15 mouse cellular contexts compared by ENCODE assay signal in the genomic region with DNA sequence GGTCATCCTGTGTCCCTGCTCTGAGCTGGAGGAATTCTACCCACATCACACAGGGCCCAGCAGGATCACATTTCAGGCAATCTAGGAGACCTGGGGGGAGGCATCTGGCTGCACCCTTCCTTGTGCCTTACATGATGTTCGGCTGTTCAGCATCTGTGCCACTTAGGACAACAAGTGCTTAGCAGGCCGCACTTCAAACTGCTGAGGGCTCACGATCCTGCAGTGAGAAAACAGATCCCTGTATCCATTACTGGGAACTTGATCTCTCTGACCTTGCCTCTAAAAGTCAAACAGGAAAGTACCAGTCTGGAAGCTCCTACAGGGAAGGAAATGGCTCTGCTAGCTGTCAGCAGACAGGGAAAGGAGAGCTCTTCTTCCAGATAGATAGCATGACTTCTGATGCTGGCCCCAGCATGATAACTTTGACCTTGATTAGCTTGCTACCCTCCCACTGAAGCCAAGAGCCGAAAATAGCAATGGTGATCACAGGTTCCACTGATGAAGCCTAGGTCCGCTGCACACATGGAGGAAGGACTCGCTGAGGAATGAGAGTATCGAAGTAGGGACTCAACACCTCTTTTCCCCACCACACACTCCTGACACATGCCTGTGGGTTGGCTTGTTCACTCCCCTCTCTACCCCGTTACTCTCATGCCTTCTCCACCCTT.
DNase-seq lines count a peak whose midpoint lies in the region; ATAC-seq lines count a peak whose summit lies in the region.
"Had no signal": no experiment of that assay in that cellular context is flagged by ENCODE, and none has a peak within 500 bp of the region (broad histone marks: within the 10 kb centered on the region; RNA-seq: fewer than 3 reads in every experiment).

No protein-coding gene starts in this region.

- H3K9ac ChIP-seq in kidney, embryonic 14.5 days (ENCODE audit: low read depth, low read length) = no peak overlapping the region
- H3K9ac ChIP-seq: embryonic facial prominence, embryonic 15.5 days; forebrain, embryonic 15.5 days; midbrain, embryonic 15.5 days; neural tube, embryonic 13.5 days had no signal

- H3K4me3 ChIP-seq in kidney, embryonic 14.5 days (ENCODE audit: low read length) = no peak overlapping the region
- H3K4me3 ChIP-seq: embryonic facial prominence, embryonic 15.5 days; forebrain, embryonic 15.5 days; midbrain, embryonic 15.5 days; neural tube, embryonic 13.5 days had no signal

- no peaks in the 10 kb centered on the region for H3K9me3 ChIP-seq in kidney, embryonic 14.5 days (ENCODE audit: control insufficient read depth, low read length)
- H3K9me3 ChIP-seq: embryonic facial prominence, embryonic 15.5 days; forebrain, embryonic 15.5 days; midbrain, embryonic 15.5 days; neural tube, embryonic 13.5 days had no signal

- H3K27me3 ChIP-seq in kidney, embryonic 14.5 days (ENCODE audit: control insufficient read depth, insufficient read depth, low read length) = no peaks in the 10 kb centered on the region
- H3K27me3 ChIP-seq: embryonic facial prominence, embryonic 15.5 days; forebrain, embryonic 15.5 days had no signal

- intact Hi-C loops in heart, postnatal 10 days (cut with DNase I) = no loop called here

- no peaks in the 10 kb centered on the region for H3K4me1 ChIP-seq in kidney, embryonic 14.5 days (ENCODE audit: control insufficient read depth, insufficient read depth, low read length)
- H3K4me1 ChIP-seq: embryonic facial prominence, embryonic 15.5 days; forebrain, embryonic 15.5 days; midbrain, embryonic 15.5 days; neural tube, embryonic 13.5 days had no signal

- 26% methylated on average over 8 of the region's 8 CpGs for WGBS in kidney, embryonic 14.5 days

- H3K27ac ChIP-seq in kidney, embryonic 14.5 days (ENCODE audit: low read depth, low read length) = no peak overlapping the region
- H3K27ac ChIP-seq: embryonic facial prominence, embryonic 15.5 days; forebrain, embryonic 15.5 days; midbrain, embryonic 15.5 days; neural tube, embryonic 13.5 days had no signal

- no peak overlapping the region for H3K4me2 ChIP-seq in kidney, embryonic 14.5 days (replicated peaks; ENCODE audit: low read depth, low read length)
- H3K4me2 ChIP-seq: embryonic facial prominence, embryonic 15.5 days; forebrain, embryonic 15.5 days; midbrain, embryonic 15.5 days; neural tube, embryonic 13.5 days had no signal

- peak; percentile 66; the same call in 1 of the 2 replicates for ATAC-seq in kidney, embryonic 14.5 days (ENCODE audit: low FRiP score, low TSS enrichment)
- ATAC-seq: forebrain, embryonic 15.5 days; midbrain, embryonic 15.5 days had no signal

- DNase-seq in kidney, postnatal 10 days = no peak
- peak; percentile 62 for DNase-seq in embryo, embryonic 10 days (ENCODE audit: low spot score)
- peak; percentile 43 to 52 for DNase-seq in heart, adult 18-20 months
- peak; percentile 37 to 39 for DNase-seq in heart, postnatal 10 days
- no peak for DNase-seq in lung, postnatal 25 days (ENCODE audit: low spot score)
- no peak for DNase-seq in liver
- DNase-seq in adrenal gland, postnatal 10 days = no peak
- DNase-seq: cerebellum, adult 2 months; kidney, postnatal 4 days; layer of hippocampus, postnatal 36 days had no signal

- H3K36me3 ChIP-seq in kidney, embryonic 14.5 days (ENCODE audit: control insufficient read depth, insufficient read depth, low read length) = no peaks in the 10 kb centered on the region
- H3K36me3 ChIP-seq: embryonic facial prominence, embryonic 15.5 days; forebrain, embryonic 15.5 days; midbrain, embryonic 15.5 days; neural tube, embryonic 13.5 days had no signal

Comparison
In these comparisons a context has a peak if more than half of its experiments do, and no peak if none do; other contexts are left out.
1. DNase-seq: peak in embryo, embryonic 10 days (single experiment), heart, adult 18-20 months (2 of 2) and heart, postnatal 10 days (2 of 2); none in kidney, postnatal 10 days (single experiment), lung, postnatal 25 days (single experiment), liver (single experiment) and adrenal gland, postnatal 10 days (single experiment).